Mouse (Mus musculus) small intestine, adult 2 months (tissue): ENCODE data around the gene Bbs1. TPM values are rescaled to one million over a fixed set of nuclear protein-coding genes. Genes with fewer than 3 reads are reported as not detected.
A peak's percentile ranks its signal among the peaks of the same experiment; 100 is the strongest.

Experiments
- H3K27ac ChIP-seq: fragments of 200-500 bp; 2 replicates; pipeline ENCODE4 v1.5.1; 2012; ENCODE audit warnings: low read depth, low read length, control low read depth, inconsistent platforms; ENCODE audit not compliant: insufficient read depth
- H3K27me3 ChIP-seq: fragments of 200-500 bp; 2 replicates; pipeline ENCODE4 v1.6.1; 2012; ENCODE audit warnings: mild to moderate bottlenecking, moderate library complexity, low read length, inconsistent platforms; ENCODE audit not compliant: control insufficient read depth, insufficient read depth
- H3K36me3 ChIP-seq: fragments of 200-500 bp; 2 replicates; pipeline ENCODE4 v1.6.1; 2012; ENCODE audit warnings: mild to moderate bottlenecking, low read length, control low read depth, inconsistent platforms; ENCODE audit not compliant: control insufficient read depth, insufficient read depth
- H3K4me1 ChIP-seq: fragments of 200-500 bp; 2 replicates; pipeline ENCODE4 v1.6.1; 2012; ENCODE audit warnings: low read length, inconsistent platforms, mixed read lengths; ENCODE audit not compliant: control insufficient read depth, insufficient read depth, insufficient read length
- H3K4me3 ChIP-seq: fragments of 200-500 bp; 2 replicates; pipeline ENCODE4 v1.5.1; 2012; ENCODE audit warnings: low read depth, mild to moderate bottlenecking, control low read depth, inconsistent platforms, low read length, moderate library complexity
- CTCF ChIP-seq: fragments of 200-500 bp; IDR thresholded peaks from 2 replicates; pipeline ENCODE4 v1.5.1; 2012; ENCODE audit warnings: low read depth, mild to moderate bottlenecking, control low read depth, inconsistent platforms, low read length, moderate library complexity, mixed read lengths; ENCODE audit not compliant: insufficient replicate concordance, insufficient read length; ENCODE audit errors: extremely low read depth
- POLR2A ChIP-seq: fragments of 200-500 bp; IDR thresholded peaks from 2 replicates; pipeline ENCODE4 v1.6.1; 2012; ENCODE audit warnings: low read depth, mild to moderate bottlenecking, control low read depth, inconsistent platforms, low read length, moderate library complexity
- WGBS: fragments of 180-500 bp; shearing (Covaris S2); methylation state at CpG from one replicate; pipeline ENCODE4 v1.1.7; 2018; 5-methylcytosine and 5-hydroxymethylcytosine counted together
- polyA plus RNA-seq: library from polyadenylated mRNA; depleted of rRNA; stranded (reverse); fragments of >200 nt; gene quantifications from 2 replicates; pipeline ENCODE4 v1.2.3, GENCODE M21; 2012

The Bbs1 gene
- polyA plus RNA-seq, 1 experiment = 1.7 TPM

GRCm38 (mm10) chr19:4915924-4916603 is 9.6 kb upstream of the Bbs1 start:
- Histone ChIP-seq H3K4me1 (no peaks in the 10 kb centered on the region), H3K27me3 (no peaks in the 10 kb centered on the region), H3K36me3 (peaks cover 86% of the 10 kb centered on the region), H3K4me3 (no peak overlapping the region), H3K27ac (no peak overlapping the region)
- TF ChIP-seq CTCF (no peak), POLR2A (no peak)
- WGBS = 94% methylated on average over 15 of the region's 15 CpGs

GRCm38 (mm10) chr19:4909376-4909775 is 2.9 kb upstream of the Bbs1 start:
- H3K27me3 ChIP-seq = no peaks in the 10 kb centered on the region
- WGBS = 95% methylated on average over 7 of the region's 7 CpGs
- peaks cover 52% of the 10 kb centered on the region for H3K36me3 ChIP-seq
- no peak overlapping the region for H3K27ac ChIP-seq
- TF ChIP-seq POLR2A (no peak), CTCF (no peak)
- H3K4me1 ChIP-seq = no peaks in the 10 kb centered on the region
- no peak overlapping the region for H3K4me3 ChIP-seq

- H3K27me3 ChIP-seq = no peaks in the 10 kb centered on the region
- WGBS = 89% methylated on average over 4 of the region's 4 CpGs
- H3K27ac ChIP-seq = no peak overlapping the region
- no peaks in the 10 kb centered on the region for H3K4me1 ChIP-seq
- TF ChIP-seq POLR2A (no peak), CTCF (peak; percentile 57; the same call in 1 of the 2 replicates)
- H3K4me3 ChIP-seq = no peak overlapping the region
- H3K36me3 ChIP-seq = peaks cover 41% of the 10 kb centered on the region
Observed at GRCm38 (mm10) chr19:4908107-4908506, 1.7 kb upstream of the Bbs1 start.

GRCm38 (mm10) chr19:4899888-4900287 is 6.5 kb downstream of the Bbs1 start:
- WGBS = 70% methylated on average over 3 of the region's 3 CpGs
- Histone ChIP-seq H3K4me3 (no peak overlapping the region), H3K36me3 (no peaks in the 10 kb centered on the region), H3K27me3 (no peaks in the 10 kb centered on the region), H3K4me1 (no peaks in the 10 kb centered on the region), H3K27ac (no peak overlapping the region)
- TF ChIP-seq POLR2A = no peak
- TF ChIP-seq CTCF = no peak

GRCm38 (mm10) chr19:4898972-4899371 is 7.5 kb downstream of the Bbs1 start:
- Histone ChIP-seq H3K4me3 (no peak overlapping the region), H3K4me1 (no peaks in the 10 kb centered on the region), H3K36me3 (no peaks in the 10 kb centered on the region), H3K27me3 (no peaks in the 10 kb centered on the region), H3K27ac (no peak overlapping the region)
- no peak for TF ChIP-seq POLR2A
- 75% methylated on average over 9 of the region's 9 CpGs for WGBS

GRCm38 (mm10) chr19:4896780-4897520 is 9.5 kb downstream of the Bbs1 start:
- TF ChIP-seq CTCF (no peak), POLR2A (no peak)
- H3K4me1 ChIP-seq = no peaks in the 10 kb centered on the region
- WGBS = 71% methylated on average over 21 of the region's 21 CpGs
- no peaks in the 10 kb centered on the region for H3K27me3 ChIP-seq
- no peaks in the 10 kb centered on the region for H3K36me3 ChIP-seq
- H3K27ac ChIP-seq = no peak overlapping the region
- H3K4me3 ChIP-seq = no peak overlapping the region

GRCm38 (mm10) chr19:4891798-4892197 is 14.6 kb downstream of the Bbs1 start:
- WGBS = 62% methylated on average over 3 of the region's 3 CpGs

More at GRCm38 (mm10) chr19:4891798-4892197, 14.6 kb downstream of the Bbs1 start:
- Histone ChIP-seq H3K4me3 (no peak overlapping the region), H3K27ac (no peak overlapping the region), H3K27me3 (no peaks in the 10 kb centered on the region), H3K4me1 (no peaks in the 10 kb centered on the region), H3K36me3 (no peaks in the 10 kb centered on the region)
- TF ChIP-seq POLR2A (no peak), CTCF (no peak)
